Mouse (Mus musculus) kidney, adult 2 months (tissue): ENCODE measurements around the gene Trak1. TPM values are rescaled to one million over a fixed set of nuclear protein-coding genes. Genes with fewer than 3 reads are reported as not detected.

Experiments
- DNase-seq: peaks from one replicate; pipeline ENCODE4 v3.0.0; 2021
- H3K27ac ChIP-seq: fragments of 200-500 bp; 2 replicates; pipeline ENCODE4 v1.5.1; 2012; ENCODE audit warnings: low read depth, low read length, control low read depth, inconsistent platforms; ENCODE audit not compliant: insufficient read depth
- H3K27me3 ChIP-seq: fragments of 200-500 bp; replicated peaks from 2 replicates; pipeline ENCODE4 v1.6.1; 2012; ENCODE audit warnings: mild to moderate bottlenecking, moderate library complexity, low read length, inconsistent platforms; ENCODE audit not compliant: control insufficient read depth, insufficient read depth
- H3K36me3 ChIP-seq: fragments of 200-500 bp; 2 replicates; pipeline ENCODE4 v1.6.1; 2012; ENCODE audit warnings: mild to moderate bottlenecking, moderate library complexity, low read length, inconsistent platforms; ENCODE audit not compliant: control insufficient read depth, insufficient read depth
- H3K4me1 ChIP-seq: fragments of 200-500 bp; 2 replicates; pipeline ENCODE4 v1.6.1; 2011; ENCODE audit warnings: low read length; ENCODE audit not compliant: control insufficient read depth, insufficient read depth
- H3K4me3 ChIP-seq: fragments of 200-500 bp; 2 replicates; pipeline ENCODE4 v1.5.1; 2011; ENCODE audit warnings: mild to moderate bottlenecking, low read depth, low read length, control low read depth; ENCODE audit not compliant: insufficient read depth
- CTCF ChIP-seq: fragments of 200-500 bp; conservative IDR thresholded peaks from 2 replicates; pipeline ENCODE4 v1.5.1; 2011; ENCODE audit warnings: low read depth, mild to moderate bottlenecking, control low read depth, low read length, moderate library complexity, mixed read lengths; ENCODE audit not compliant: insufficient read depth, insufficient read length
- POLR2A ChIP-seq: fragments of 200-500 bp; IDR thresholded peaks from one replicate; pipeline ENCODE4 v1.6.1; 2011; ENCODE audit warnings: low read depth, low read length, control low read depth
- WGBS: fragments of 180-500 bp; shearing (Covaris S2); methylation state at CpG from one replicate; pipeline ENCODE4 v1.1.7; 2018; 5-methylcytosine and 5-hydroxymethylcytosine counted together
- polyA plus RNA-seq: library from polyadenylated mRNA; depleted of rRNA; stranded (reverse); fragments of >200 nt; gene quantifications from 2 replicates; pipeline ENCODE4 v1.2.3, GENCODE M21; 2012

The Trak1 gene
- polyA plus RNA-seq, 1 experiment: 65.1 TPM

DNA sequence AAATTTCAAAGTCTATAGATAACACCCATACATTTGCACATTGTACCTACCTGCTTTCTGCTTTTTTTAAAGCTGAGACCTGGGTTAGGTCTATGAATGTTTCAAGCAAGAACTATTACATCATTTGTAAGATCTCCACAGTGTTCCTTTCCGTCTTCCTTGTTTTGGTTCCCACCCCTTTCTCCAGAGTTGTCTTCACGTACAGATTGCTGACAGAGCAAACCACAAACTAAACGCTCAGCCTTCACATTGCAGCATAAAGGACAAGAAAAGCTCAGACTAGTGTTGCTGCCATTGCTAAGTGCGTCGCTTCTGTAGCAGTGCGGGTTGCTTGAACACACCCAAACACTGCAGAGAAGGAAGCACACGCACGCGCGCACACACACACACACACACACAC is 32.0 kb upstream of the Trak1 start:
- Histone ChIP-seq H3K4me3 (no peak overlapping the region), H3K36me3 (no peaks in the 10 kb centered on the region), H3K27me3 (no peaks in the 10 kb centered on the region), H3K4me1 (no peaks in the 10 kb centered on the region), H3K27ac (no peak overlapping the region)
- TF ChIP-seq CTCF (no peak), POLR2A (no peak)
- DNase-seq: no peak
- 58% methylated on average over 10 of the region's 10 CpGs for WGBS

DNA sequence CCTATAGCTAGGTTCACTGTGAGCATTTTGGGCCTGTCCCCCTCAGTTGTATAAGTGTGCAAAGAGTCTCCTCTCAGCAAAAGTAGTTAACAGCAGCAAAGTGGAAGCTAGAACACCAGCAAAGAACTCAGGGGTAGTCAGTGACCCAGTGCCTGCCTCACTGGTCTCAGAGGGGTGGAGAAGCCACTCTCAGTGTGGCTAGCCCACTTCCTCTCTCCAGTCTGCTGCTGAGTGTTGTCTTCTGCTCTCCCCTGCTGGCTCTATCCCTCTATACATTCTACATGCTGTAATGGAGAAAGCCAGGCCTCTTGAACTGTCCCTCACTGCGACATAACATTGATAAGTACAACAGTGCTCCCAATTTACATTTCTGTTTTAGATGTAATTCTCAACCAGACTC is 26.2 kb upstream of the Trak1 start:
- no peaks in the 10 kb centered on the region for H3K4me1 ChIP-seq
- no peak for TF ChIP-seq CTCF
- TF ChIP-seq POLR2A: no peak

DNA sequence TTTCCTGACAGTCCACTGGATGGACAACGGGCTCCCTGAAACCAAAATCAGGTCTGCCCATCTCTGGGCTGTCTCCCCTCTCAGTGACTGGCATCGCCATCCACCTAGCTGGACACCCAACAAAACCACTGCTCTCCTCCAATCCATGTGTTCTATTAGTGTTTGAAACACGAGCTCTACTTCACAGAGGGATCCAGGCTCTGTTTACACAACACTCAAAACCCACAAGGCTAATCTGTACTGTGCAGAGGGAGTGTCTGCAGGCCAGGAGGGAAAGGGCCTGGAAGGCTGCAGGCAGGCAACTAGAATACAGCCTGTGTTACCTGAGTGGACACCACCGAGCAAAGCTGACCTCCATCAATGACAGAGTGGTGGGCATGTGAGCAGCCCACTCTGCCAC is 25.7 kb upstream of the Trak1 start:
- no peak overlapping the region for H3K4me3 ChIP-seq
- no peak for DNase-seq
- H3K36me3 ChIP-seq: no peaks in the 10 kb centered on the region
- WGBS: 72% methylated on average over 4 of the region's 4 CpGs
- no peaks in the 10 kb centered on the region for H3K27me3 ChIP-seq
- no peaks in the 10 kb centered on the region for H3K4me1 ChIP-seq
- TF ChIP-seq CTCF (no peak), POLR2A (no peak)
- H3K27ac ChIP-seq: no peak overlapping the region

More for the DNA sequence above, 26.2 kb upstream of the Trak1 start:
- Histone ChIP-seq H3K36me3 (no peaks in the 10 kb centered on the region), H3K27ac (no peak overlapping the region), H3K4me3 (no peak overlapping the region), H3K27me3 (no peaks in the 10 kb centered on the region)
- 80% methylated on average over 1 of the region's 1 CpGs for WGBS
- DNase-seq: no peak

DNA sequence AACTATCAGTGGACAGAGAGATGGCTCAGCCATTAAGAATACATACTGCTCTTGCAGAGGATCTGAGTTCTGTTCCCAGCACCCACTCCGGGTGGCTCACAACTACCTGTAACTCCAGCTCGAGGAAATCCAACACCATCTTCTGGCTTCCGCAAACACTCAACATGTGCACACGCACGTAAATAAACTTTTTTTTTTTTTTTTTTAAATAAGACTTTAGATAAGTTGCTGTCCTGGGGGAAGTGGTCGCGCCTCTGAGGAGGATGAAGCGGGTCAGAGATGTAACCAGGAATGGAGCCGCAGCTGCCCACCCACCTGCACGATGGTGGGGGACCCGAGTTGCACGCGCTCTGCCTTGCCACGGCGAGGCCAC is 20.6 kb upstream of the Trak1 start:
- no peak for DNase-seq
- Histone ChIP-seq H3K27me3 (no peaks in the 10 kb centered on the region), H3K36me3 (no peaks in the 10 kb centered on the region), H3K4me1 (no peaks in the 10 kb centered on the region), H3K27ac (no peak overlapping the region), H3K4me3 (peak overlapping the region; percentile 64)
- 13% methylated on average over 15 of the region's 15 CpGs for WGBS
- TF ChIP-seq CTCF: no peak
- TF ChIP-seq POLR2A: no peak

DNA sequence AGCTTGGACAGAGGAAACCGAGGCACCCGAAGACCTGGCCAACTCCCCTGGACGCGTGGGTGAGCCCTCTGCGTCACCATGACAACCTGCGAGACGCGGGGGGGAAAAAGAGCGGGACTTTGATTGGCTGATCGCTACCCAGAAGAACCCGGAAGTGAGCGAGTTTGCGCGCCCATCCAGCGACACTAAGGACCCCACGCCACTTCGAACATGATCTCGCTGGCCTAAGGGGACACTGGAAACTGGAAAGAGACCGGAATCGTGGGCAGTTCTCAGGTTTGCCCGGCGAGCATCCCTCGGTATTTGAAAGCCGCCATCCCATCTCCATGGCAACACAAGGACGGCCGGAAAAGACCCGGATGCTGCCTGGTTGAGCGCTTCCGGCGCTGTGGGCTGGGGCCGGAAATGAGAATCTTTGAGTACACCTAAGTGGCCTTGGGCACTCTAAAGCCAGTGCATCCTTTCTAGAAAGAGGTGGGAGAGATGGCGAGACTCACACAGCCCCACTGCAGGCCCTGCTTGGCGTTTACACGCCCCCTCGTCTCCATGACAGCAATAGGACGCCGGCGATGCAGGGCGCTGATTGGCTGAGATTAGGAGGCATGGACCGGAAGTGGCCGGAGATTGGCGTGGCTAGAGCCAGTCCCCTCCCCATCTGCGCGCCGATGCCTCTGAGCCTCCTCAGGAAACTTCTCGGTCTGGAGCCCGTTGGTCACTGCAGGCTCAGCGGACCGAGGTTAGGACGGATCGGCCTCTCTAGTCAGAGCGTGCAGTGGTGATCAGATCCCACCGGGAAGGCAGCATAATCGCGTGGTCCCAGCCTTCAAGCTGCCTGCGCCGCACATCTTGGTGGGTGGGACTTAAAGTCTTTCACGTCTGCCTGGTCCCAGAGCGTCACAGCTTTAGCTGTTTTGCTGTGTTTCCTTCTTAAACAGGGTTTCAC is 19.9 kb upstream of the Trak1 start, which contains the start of gene Ulk4:
TSS of gene Ulk4 (minus strand) at position 80 of the 943 bp plus-strand sequence.
- Histone ChIP-seq H3K36me3 (no peaks in the 10 kb centered on the region), H3K4me1 (no peaks in the 10 kb centered on the region), H3K4me3 (peak within 1 kb of the TSS; percentile 64), H3K27ac (peak within 1 kb of the TSS; percentile 47; the same call in 1 of the 2 replicates), H3K27me3 (no peaks in the 10 kb centered on the region)
- no peak for TF ChIP-seq CTCF
- DNase-seq: peak; percentile 97
- under 1% methylated on average over 59 of the region's 59 CpGs for WGBS

DNA sequence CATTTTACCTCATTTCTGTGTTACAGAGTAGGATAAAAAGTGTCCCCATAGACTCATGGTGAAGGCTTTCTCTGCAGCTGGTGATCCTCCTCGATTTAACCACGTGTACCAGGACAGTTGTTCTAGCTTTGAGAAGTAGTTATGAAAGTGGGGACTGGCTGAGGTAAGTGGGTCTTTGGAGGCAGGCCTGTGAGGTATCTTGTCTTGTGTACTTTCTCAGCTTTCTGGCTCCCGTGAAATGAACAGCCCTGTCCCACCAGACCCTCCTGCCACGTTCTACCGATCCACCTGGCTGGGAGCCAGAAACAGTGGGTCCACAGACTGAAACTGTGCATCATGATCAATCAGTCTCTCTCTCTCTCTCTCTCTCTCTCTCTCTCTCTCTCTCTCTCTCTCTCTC is 18.1 kb upstream of the Trak1 start:
- no peak for DNase-seq
- TF ChIP-seq POLR2A (no peak), CTCF (no peak)
- Histone ChIP-seq H3K27me3 (no peaks in the 10 kb centered on the region), H3K36me3 (no peaks in the 10 kb centered on the region), H3K4me3 (no peak overlapping the region), H3K4me1 (no peaks in the 10 kb centered on the region), H3K27ac (no peak overlapping the region)
- 92% methylated on average over 5 of the region's 5 CpGs for WGBS

DNA sequence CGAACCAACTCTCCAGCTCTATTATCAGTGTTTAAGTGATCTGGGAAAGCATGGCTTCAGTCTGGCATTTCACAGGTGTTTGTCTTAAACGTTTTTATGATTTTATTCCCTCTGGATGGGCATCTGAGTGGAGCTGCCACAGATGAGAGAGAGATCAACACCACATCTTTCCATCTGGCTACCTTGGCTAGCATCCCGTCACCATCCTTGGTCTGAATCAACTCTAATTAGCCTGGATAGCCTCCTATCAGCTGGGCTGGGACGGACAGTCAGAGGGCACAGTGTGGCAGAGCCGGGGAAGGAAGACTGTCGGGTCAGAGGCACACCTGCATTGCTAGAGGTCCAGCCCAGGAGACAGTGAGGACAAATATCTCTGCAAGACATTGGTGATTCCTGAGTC is 15.4 kb upstream of the Trak1 start:
- H3K36me3 ChIP-seq: no peaks in the 10 kb centered on the region
- WGBS: 83% methylated on average over 6 of the region's 6 CpGs
- no peaks in the 10 kb centered on the region for H3K27me3 ChIP-seq
- H3K4me1 ChIP-seq: peaks cover 4% of the 10 kb centered on the region; the same call in 1 of the 2 replicates
- DNase-seq: no peak
- H3K27ac ChIP-seq: no peak overlapping the region
- no peak overlapping the region for H3K4me3 ChIP-seq
- TF ChIP-seq CTCF (no peak), POLR2A (no peak)
